Mouse (Mus musculus) ES-E14 (cell line): ENCODE measurements around the gene Tma7. TPM values are rescaled to one million over a fixed set of nuclear protein-coding genes. Genes with fewer than 3 reads are reported as not detected.

ENCODE experiments used
- DNase-seq: peaks from one replicate; pipeline ENCODE4 v3.0.0-alpha.2; 2013; ENCODE audit warnings: low read depth, low spot score
- H3K27ac ChIP-seq: 2 replicates; pipeline ENCODE4 v1.5.1; 2012; ENCODE audit warnings: low read depth, mild to moderate bottlenecking, low read length, moderate library complexity, mixed read lengths; ENCODE audit not compliant: poor library complexity, insufficient read depth, severe bottlenecking
- H3K36me3 ChIP-seq: 2 replicates; pipeline ENCODE4 v1.6.1; 2012; ENCODE audit warnings: mild to moderate bottlenecking, low read length, moderate library complexity, mixed read lengths; ENCODE audit not compliant: control insufficient read depth, poor library complexity, insufficient read depth, severe bottlenecking
- H3K4me1 ChIP-seq, 2 experiments: fragments of 150-350 bp in 1 of 2; sonication (generic) in 1 of 2; 2 replicates each; pipeline ENCODE4 v1.6.1; 2012; ENCODE audit warnings: low read length in 2 of 2, mild to moderate bottlenecking in 1 of 2, mixed read lengths in 1 of 2; ENCODE audit not compliant: control insufficient read depth in 2 of 2, insufficient read depth in 2 of 2, poor library complexity in 1 of 2
- H3K4me3 ChIP-seq, 2 experiments: fragments of 150-350 bp in 1 of 2; sonication (generic) in 1 of 2; 2 replicates each; pipeline ENCODE4 v1.5.1; 2012; ENCODE audit warnings: low read length in 2 of 2, low read depth in 1 of 2, mild to moderate bottlenecking in 1 of 2, mixed read lengths in 1 of 2; ENCODE audit not compliant: insufficient read depth in 1 of 2, poor library complexity in 1 of 2, severe bottlenecking in 1 of 2
- H3K9ac ChIP-seq: 2 replicates; pipeline ENCODE4 v1.6.1; 2012; ENCODE audit warnings: low read depth, mild to moderate bottlenecking, low read length, mixed read lengths; ENCODE audit not compliant: poor library complexity, insufficient read depth, severe bottlenecking
- H3K9me3 ChIP-seq: fragments of 150-350 bp; sonication (generic); 2 replicates; pipeline ENCODE4 v1.6.1; 2012; ENCODE audit warnings: low read depth, mild to moderate bottlenecking, low read length; ENCODE audit not compliant: control insufficient read depth, insufficient read depth
- CHD2 ChIP-seq: IDR thresholded peaks from 2 replicates; pipeline ENCODE4 v1.6.1; 2014; ENCODE audit warnings: mild to moderate bottlenecking, low read depth, low read length, inconsistent platforms
- HCFC1 ChIP-seq: IDR thresholded peaks from 2 replicates; pipeline ENCODE4 v1.6.1; 2012; ENCODE audit warnings: low read length, inconsistent platforms, borderline replicate concordance; ENCODE audit not compliant: insufficient read depth
- MAFK ChIP-seq: IDR thresholded peaks from 2 replicates; pipeline ENCODE4 v1.6.1; 2014; ENCODE audit warnings: mild to moderate bottlenecking, low read depth, low read length, inconsistent platforms; ENCODE audit not compliant: insufficient read depth
- ZC3H11A ChIP-seq: IDR thresholded peaks from 2 replicates; pipeline ENCODE4 v1.6.1; 2012; ENCODE audit warnings: low read depth, mild to moderate bottlenecking, inconsistent platforms, low read length, borderline replicate concordance
- ZNF384 ChIP-seq: IDR thresholded peaks from 2 replicates; pipeline ENCODE4 v1.6.1; 2012; ENCODE audit warnings: low read depth, low read length, inconsistent platforms
- in situ Hi-C, 2 experiments: fragments of 600-800 bp; cut with MboI; formaldehyde crosslinking; loops; one replicate each; pipeline ENCODE4 v1.15.1; 2025; ENCODE audit warnings: low sequenced_read_pairs in 2 of 2, inconsistent platforms in 1 of 2; ENCODE audit not compliant: unreplicated experiment in 2 of 2
- total RNA-seq: library from RNA; depleted of rRNA; stranded (reverse); fragments of 300-350 nt; gene quantifications from 2 replicates; pipeline ENCODE4 v1.2.3, GENCODE M21; 2012

The Tma7 gene
- total RNA-seq, 1 experiment: 347 TPM

DNA sequence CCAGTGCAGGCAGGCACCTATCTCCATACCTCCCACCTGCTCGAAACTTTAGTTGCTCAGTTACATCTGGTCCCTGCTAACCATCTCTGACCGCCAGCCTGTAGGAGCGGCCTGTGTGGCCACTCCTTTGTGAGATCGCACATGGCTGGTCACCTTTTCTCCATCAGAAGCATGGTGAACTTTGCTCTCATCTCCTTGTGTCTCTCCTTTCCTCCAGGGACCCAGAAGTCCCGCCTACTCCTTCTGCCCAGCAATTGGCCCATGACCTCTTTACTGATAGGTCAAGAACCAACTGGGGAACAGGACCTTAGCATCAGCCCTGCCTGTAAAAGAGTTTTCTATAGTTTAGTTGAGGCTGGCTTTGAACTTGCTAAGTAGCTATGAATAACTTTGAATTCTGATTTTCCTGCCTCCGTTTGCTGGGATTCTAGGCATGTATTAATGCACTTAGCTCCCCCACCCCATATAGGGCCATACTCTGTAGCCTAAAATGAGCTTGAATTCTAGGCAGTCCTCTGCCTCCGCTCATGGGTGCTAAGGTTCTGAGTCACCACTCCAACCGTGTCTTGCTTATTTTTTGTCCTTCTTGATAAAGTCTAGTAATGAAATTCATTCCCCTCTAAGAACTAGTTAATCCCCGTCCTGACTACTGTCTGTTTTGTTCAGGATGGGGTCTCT is 32.3 kb downstream of the Tma7 start:
- Histone ChIP-seq H3K4me3 (peak overlapping the region; percentile 64), H3K9ac (peak overlapping the region; percentile 68), H3K36me3 (peaks cover 6% of the 10 kb centered on the region; the same call in 1 of the 2 replicates), H3K27ac (peak overlapping the region; percentile 17; the same call in 1 of the 2 replicates), H3K9me3 (no peaks in the 10 kb centered on the region), H3K4me1 (peaks cover 0 to 23% of the 10 kb centered on the region in 2 experiments; a peak in 2 of 4 replicates)
- TF ChIP-seq CHD2 (peak; percentile 61; the same call in 1 of the 2 replicates), ZNF384 (no peak)
- no peak for DNase-seq
- in situ Hi-C loops: no loop called here

DNA sequence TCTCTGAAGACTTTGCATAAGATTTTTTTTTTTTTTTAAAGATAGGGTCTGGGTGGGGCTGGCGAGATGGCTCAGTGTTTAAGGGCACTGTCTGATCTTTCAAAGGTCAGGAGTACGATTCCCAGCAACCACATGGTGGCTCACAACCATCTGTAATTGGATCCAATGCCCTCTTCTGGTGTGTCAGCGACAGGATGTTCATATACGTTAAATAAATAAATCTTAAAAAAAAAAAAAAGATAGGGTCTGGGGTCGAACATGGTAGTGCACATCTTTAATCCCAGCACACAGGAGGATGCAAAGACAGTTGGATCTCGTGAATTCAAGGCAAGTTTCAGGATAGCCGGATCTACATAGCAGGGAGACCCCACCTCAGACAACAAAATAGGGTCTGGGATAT is 33.1 kb downstream of the Tma7 start:
- no peak for DNase-seq
- peak overlapping the region; percentile 64; a peak in 2 of 4 replicates for H3K4me3 ChIP-seq
- peaks cover 6% of the 10 kb centered on the region; the same call in 1 of the 2 replicates for H3K36me3 ChIP-seq
- H3K4me1 ChIP-seq: peaks cover 0 to 17% of the 10 kb centered on the region in 2 experiments; a peak in 2 of 4 replicates
- H3K9me3 ChIP-seq: no peaks in the 10 kb centered on the region
- TF ChIP-seq HCFC1 (no peak), ZNF384 (0 out of 2 replicates have a peak, but pooled peaks have one; percentile 22)
- no peak overlapping the region; the same call in 1 of the 2 replicates for H3K27ac ChIP-seq
- in situ Hi-C loops: no loop called here
- no peak overlapping the region; the same call in 1 of the 2 replicates for H3K9ac ChIP-seq

DNA sequence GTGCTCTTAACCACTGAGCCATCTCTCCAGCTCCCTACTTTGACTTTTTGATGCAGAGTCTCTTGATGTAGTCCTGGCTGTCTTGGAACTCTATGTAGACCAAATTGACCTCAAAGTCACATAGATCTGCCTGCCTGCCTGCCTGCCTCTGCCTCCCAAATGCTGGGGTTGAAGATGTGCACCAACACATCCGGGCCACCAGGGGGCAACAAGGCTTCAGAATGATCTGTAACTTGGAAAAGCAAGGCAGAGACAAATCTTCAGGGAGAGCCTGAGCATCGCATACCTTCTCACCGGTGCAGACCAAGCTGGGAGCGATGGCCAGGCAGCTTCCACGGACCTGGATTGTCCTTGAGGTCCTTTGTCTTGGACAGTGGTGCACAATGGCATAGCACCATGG is 36.1 kb downstream of the Tma7 start:
- no peak overlapping the region for H3K27ac ChIP-seq
- in situ Hi-C loops: no loop called here
- peaks cover under 1% of the 10 kb centered on the region; the same call in 1 of the 2 replicates for H3K36me3 ChIP-seq
- H3K4me1 ChIP-seq: peaks cover 0 to 4% of the 10 kb centered on the region in 2 experiments; a peak in 1 of 4 replicates
- peak; percentile 66 for DNase-seq
- no peak overlapping the region for H3K4me3 ChIP-seq
- no peaks in the 10 kb centered on the region for H3K9me3 ChIP-seq
- TF ChIP-seq ZNF384: no peak
- TF ChIP-seq CHD2: no peak
- 0 out of 2 replicates have a peak, but pooled peaks have one; percentile 3 for TF ChIP-seq ZC3H11A
- no peak overlapping the region for H3K9ac ChIP-seq

DNA sequence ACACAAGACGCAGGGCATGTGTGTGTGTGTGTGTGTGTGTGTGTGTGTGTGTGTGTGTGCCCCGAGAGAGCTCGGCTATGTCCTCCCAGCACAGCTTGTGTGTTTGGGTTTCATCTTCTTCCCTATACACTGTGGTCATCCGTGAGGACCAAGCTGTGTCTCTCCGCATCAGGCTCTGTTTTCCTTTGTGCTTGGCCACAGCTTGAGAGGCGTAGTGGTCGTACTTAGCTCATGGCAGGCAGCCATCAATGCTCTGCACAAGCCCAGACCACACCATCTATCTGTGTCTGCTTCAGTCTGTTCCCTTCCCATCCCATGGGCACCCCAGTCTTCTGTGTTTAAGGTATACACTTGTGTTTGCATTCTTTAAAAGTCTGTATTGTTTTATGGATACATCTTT is 41.0 kb downstream of the Tma7 start:
- H3K4me1 ChIP-seq: peaks cover 0 to 11% of the 10 kb centered on the region in 2 experiments; a peak in 1 of 4 replicates
- in situ Hi-C loops: no loop called here
- no peak for TF ChIP-seq MAFK
- H3K9me3 ChIP-seq: no peaks in the 10 kb centered on the region
- no peaks in the 10 kb centered on the region for H3K36me3 ChIP-seq
- H3K4me3 ChIP-seq: no peak overlapping the region
- no peak for DNase-seq
- H3K27ac ChIP-seq: no peak overlapping the region
- H3K9ac ChIP-seq: no peak overlapping the region

DNA sequence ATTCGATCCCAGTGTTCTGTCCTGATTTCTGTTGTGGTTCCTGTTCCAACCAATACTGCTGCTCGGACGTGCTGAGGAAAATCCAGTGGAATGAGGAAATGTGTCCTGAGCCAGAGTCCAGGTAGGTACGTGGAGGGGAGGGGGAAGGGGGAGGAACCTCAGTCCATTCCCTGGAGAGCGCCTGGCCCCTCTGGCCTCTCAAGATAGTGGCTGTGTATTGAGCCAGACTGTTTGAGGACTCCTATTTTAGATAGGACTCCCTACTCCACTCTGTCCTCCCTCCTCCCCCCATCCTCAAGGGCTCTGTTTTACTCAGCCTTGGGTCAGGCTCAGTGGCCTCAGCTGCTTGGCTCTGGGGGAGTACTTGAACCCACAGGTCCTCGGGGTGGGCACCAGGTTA is 41.5 kb downstream of the Tma7 start:
- no peak overlapping the region for H3K9ac ChIP-seq

More for the DNA sequence above, 41.5 kb downstream of the Tma7 start:
- H3K36me3 ChIP-seq: no peaks in the 10 kb centered on the region
- no peak overlapping the region for H3K4me3 ChIP-seq
- H3K4me1 ChIP-seq: peaks cover 0 to 11% of the 10 kb centered on the region in 2 experiments; a peak in 1 of 4 replicates
- no peak for TF ChIP-seq ZNF384
- no peak for TF ChIP-seq CHD2
- TF ChIP-seq ZC3H11A: no peak
- no peak for TF ChIP-seq MAFK
- TF ChIP-seq HCFC1: no peak
- H3K9me3 ChIP-seq: no peaks in the 10 kb centered on the region
- DNase-seq: no peak
- in situ Hi-C loops: no loop called here
- no peak overlapping the region for H3K27ac ChIP-seq
